Mouse (Mus musculus) retina, postnatal 1 day (tissue): ENCODE measurements around the gene Pycr1.

Experiments
- DNase-seq: peaks from one replicate; pipeline ENCODE4 v3.0.0-alpha.2; 2012

The Pycr1 gene

DNA sequence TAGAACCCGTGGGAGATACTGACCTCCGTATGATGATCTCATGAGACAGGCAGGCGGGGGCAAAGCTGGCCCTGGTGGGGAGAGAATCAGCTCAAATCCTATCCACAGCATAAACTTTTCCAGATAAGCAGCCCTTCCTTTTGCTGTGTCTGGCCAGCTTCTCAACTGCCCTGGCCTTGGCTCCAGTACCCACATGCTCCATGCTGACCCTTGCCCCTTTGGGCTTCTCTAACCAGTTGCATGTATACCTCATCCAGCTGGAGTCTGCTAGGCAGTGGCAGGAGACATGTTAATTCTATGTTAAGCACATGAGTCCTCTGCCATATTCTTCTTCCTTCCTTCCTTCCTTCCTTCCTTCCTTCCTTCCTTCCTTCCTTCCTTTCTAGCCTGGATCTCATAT lies 11.2 kb upstream of the Pycr1 start:
- DNase-seq = no peak

DNA sequence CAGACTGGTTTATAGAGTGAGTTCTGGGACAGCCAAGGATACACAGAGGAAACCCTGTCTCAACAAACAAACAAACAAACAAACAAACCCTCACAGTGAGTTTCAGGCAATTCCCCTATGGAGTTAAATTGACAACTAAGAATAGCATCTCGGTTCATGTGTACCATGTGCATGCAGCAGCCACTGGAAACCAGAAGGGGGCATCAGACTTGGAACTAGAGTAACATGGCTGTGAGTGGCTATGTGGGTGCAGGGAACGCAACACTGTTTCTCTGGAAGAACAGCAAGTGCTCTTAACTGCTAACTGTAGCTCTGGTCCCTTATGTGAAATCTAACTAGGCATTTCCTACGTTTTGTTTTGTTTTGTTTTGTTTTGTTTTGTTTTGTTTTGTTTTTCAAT lies 8.3 kb upstream of the Pycr1 start:
- no peak for DNase-seq

- peak; percentile 67 for DNase-seq
Observed at GRCm38 (mm10) chr11:120648001-120648476, 4.5 kb upstream of the Pycr1 start, which contains the start of gene Myadml2. Gene Myadml2, minus strand, starts transcription at chr11:120648158.

DNA sequence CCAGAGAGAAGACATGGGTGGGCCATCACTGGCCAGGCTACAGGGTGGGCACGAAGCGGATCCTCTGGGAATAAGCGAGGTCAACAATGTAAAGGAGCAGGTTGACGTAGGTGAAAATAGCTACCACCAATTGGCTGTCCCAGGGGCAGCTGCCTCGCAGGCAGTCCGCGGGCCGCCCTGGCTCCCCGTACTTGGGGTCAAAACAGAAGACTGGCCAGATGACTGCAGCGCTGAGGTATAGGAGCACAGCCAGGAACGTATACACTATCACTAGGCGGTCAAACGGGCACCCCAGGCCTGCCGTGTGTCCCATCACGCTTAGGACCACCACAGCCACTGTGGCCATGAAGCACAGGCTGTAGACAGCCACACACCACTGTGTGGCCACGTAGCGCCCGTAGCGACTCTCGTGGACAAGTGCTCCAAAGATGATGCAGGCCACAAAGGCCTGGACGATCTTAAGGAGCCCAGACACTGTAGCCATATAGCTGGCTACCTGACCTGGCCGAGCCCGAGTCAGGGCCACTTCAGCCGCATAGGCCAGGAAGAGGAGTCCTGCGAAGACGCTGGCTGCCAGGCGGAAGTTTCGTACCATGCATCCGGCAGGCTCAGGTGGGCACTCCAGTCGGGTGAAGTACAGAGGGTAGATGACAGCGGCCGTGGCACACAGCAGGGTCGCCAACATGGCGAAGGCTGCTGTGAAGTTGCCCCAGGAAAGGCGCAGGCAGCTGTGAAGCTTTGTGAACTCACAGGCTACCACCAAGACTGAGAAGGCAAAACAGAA lies 3.7 kb upstream of the Pycr1 start:
- no peak for DNase-seq

- no peak for DNase-seq
Observed at GRCm38 (mm10) chr11:120642939-120643600, 499 bp downstream of the Pycr1 start.

- DNase-seq = no peak
Observed at GRCm38 (mm10) chr11:120641869-120642268, 1.7 kb downstream of the Pycr1 start.

DNA sequence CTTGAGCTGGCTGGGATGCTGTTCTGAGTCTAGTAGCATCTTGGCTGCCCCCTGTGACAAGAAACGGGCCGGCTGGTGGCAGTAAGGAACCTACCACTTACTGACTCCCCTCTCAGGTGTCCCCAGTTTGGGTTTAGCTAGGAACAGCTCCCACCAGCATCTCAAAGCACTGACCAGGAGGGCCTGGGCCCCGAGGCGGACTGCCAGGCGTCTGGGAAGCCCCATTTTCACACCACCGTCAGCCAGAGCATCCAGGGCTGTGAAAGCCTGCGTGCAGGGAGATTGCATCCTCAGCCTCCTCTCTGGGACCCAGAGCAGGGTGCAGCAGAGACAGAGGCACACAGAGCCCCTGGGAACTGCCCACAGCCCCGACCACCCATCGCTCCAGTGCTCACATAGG lies 2.3 kb downstream of the Pycr1 start:
- DNase-seq = no peak

- no peak for DNase-seq
Observed at GRCm38 (mm10) chr11:120634810-120635209, 8.8 kb downstream of the Pycr1 start.

DNA sequence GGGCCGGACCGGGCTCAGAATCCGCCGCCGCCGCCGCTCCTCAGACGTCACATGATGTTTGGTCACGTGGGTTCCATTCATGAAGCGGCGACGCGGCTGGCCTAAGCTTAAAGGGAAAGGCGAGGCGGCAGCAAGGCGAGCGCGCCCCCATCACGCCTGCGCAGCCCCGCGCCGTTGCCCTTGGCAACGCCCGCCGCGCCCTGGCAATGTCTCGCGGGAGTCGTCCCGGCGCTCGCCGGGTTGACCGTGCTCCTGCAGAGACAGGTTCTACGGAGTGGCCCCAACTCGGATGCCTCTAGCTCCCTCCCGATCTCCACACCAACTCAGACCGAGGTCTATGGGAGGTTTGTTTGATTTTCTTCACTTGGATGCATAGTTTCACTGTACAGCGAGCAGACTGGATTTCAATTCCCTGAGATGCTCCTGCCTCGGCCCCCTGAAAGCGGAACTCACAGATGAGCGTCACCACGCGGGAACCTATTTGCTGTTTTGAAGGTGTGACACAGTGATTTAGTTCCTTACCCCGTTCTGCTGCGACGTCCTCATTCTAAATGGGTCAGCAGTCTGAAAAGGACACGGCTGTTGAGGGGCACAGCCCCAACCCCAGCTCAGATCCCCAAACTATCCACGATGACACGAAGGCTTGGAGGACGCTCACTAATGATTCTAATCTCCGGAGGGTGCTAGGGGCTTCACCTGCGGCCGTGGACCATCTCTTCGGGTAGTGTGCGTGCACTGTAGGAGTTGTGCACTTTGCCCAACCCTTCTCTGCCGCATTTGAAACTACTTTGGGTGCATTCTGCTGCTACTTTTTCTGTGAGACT lies 9.8 kb downstream of the Pycr1 start, which contains the start of gene Mafg:
TSS of gene Mafg (minus strand) at position 81 of the 824 bp plus-strand sequence.
- peak; percentile 98 for DNase-seq

- DNase-seq = peak; percentile 78
Observed at GRCm38 (mm10) chr11:120632559-120633519, 10.7 kb downstream of the Pycr1 start.

DNA sequence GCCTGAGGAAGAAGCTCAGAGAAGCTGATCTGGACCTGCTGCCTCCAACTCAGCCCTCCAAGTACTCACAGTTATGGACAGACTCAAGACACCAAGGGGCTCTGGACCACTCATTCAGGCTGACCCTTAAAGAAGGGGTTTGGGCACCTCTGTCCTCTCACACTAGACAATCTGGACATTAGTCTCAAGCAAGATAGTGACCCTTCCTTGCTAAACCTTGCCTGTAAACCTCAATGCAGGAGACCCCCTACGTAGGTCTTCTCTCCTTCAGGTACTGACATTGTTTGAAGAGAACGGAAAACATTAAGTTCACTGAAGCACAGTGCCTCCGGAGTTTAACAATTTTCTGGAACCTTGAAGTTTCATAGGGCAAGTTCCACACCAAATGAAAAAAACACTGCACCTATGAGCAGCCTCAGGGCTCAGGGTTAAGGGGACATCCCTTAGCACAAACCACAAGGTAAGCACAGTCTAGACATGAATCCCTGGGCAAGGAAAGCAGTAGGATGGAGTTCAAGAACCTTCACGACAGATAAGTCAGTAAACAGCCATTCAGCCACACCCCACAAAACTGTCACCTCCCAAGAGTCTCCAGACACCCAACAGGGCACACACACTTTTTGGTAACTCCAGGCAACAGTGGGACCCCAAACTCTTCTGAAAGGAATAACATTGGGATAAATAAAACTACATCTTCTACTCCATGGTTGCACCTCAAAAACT lies 11.7 kb downstream of the Pycr1 start:
- no peak for DNase-seq

DNA sequence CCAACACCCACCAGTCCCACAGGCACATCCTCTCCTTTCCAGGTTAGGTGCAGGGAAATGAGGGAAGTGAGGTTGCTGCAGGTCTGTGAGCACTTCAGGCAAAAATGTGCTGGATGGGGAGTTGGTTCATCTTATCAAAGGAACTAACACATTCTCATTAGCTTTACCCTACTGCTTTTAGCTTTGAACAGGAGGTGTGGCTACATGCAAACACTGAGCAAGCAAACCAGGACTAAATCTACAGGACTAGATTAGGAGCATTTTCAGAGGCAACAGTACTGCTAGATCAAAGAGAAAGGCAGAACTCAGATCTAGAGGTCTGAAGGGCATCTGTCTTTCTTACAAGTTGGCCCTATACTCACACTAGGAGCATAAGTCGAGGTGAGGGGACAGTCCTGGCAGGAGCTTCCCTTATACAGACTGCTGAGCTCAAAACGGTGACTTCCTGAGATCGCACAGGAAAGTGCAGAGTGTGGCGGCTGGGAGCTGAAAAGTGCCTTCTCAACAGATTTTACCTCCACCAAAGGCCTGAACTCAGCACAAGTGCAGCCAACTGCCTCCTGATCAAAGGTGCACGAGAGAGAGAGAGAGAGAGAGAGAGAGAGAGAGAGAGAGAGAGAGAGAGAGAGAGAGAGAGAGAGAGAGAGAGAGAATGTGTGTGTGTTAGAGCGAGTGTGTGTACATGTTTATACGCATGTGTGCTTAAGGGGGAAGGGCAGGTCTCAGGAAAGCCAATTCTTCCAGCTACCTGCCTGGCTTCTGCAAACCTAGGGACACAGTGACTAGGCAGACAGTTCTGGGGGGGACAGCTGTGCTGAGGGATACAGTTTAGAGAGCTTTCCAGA lies 12.5 kb downstream of the Pycr1 start:
- no peak for DNase-seq

- DNase-seq = no peak
Observed at GRCm38 (mm10) chr11:120630401-120630871, 13.1 kb downstream of the Pycr1 start.

DNA sequence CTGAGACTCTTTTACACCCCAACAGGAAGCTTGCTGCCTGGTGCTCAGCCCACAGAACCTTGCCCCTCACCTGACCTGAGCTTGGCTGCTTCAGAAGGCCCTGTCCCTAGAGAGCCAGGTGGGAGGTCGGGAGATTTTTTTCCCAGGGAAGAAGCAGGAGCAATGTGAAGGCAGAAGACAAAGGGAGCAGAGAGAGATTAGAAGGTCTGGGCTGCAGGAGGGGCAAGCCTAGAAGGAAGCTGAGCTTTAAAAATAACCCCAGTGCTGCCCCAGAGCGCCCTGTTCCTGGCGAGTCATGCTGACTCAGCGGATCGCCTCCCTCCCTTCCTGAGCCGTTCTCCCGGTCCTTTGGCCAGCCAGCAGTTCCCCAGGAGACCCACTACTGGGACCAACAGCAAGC lies 13.7 kb downstream of the Pycr1 start:
- no peak for DNase-seq

GRCm38 (mm10) chr11:120629341-120629730 lies 14.2 kb downstream of the Pycr1 start:
- DNase-seq = no peak

DNA sequence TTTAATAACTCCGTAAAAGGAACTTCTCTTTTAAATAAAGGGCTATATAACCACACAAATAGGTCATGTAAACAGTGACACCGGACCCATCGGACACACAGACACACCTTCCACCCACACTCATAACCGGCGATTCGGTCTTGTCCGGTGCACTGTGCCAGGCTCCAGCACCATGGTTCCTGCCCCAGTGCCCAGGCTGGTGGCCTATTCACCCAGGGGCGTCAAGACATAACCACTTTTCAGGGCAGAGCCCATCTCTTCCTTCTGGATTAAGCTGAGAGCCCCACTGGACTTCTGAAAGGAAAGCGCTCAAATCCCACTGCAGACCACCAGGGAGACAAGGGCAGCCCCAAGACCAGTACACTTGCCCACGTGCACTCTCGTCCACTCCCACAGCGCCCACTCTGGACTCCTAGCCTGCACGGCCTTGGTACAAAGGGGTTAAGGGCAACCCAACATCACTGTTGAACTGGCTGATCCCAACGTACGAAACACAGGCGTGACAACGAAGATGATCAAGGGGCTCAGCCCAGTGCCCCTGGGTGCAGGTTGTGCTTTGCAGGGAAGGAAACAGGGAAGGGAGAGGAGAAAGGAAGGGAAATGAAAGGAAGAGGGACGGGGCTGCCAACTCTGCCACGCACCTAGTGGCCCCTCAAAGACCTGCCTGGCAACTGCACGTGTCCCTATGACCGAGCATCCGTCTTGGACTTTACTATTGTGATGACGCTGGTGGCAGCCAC lies 14.8 kb downstream of the Pycr1 start:
- DNase-seq = no peak

DNA sequence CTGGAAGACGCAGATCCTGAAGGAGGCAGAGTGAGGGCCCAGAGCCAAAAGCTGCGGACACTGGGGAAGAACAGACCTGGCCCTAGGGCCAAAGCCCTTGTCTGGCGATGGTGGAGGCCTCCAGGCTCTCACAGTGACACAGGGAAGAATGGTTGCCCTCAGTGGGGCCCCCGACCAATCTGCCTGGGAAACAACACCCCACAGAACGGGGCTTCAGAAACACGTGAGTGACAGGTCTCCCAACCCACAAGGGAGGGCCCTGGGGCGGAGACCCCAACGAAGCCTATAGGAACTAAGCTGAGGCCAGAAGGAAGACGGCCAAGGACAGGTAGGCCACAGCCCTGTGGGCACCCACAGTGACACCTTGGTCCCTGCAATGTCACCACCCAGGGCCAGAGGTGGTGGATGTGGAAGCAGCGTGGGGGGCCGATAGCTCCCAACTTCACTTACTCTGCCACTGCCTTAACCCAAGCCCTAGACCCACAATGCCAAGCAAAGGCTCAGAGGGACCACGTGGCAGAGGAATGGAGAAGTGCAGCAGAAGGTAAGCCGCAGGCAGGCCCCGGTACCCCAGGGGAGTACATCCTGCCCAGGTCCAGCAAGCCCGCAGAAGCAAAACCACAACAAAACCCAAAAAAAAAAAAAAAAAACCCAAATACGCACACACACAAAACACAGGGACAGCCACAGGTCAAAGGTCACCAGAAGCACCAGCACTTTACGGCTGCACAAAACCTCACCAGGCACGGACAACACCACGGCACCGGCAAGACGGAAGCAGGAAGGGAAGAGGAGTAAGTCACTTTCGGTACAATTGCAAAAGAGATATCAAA lies 15.9 kb downstream of the Pycr1 start:
- DNase-seq = no peak

DNA sequence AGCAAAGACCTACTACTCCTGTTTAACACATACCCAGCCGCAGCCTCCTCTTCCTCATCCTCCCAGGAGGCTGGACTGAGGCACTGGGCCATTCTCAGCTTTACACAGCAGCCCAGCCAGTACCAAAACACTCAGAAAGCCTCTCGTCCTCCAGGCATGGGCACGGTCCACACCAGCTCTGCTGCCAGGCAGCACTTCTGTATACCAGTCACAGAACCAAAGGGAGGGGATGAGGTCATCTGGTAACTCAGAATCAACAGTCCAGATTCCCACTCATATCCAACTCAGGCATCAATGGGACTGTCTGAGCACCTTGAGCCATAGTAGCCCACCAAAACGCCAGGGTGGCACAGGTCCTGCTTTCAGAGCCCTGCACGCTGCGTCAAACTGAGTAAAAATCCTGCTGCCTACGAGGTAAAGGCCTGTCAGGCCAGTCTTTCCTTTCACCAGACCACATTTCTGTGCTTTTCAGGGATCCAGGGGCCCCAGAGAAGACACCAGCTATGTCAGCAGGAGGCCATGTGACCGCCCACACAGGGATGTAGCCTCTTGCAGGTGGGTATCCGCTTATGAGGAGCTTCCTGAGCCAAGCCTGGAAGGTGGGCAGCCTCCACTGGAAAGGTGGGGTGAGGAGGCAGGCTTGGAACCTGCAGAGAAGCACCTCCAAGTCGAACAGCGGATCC lies 16.6 kb downstream of the Pycr1 start:
- DNase-seq = no peak
